10 mouse cellular contexts compared by ENCODE assay signal in genomic region chr12:116176930-116177329, GRCm38 (mm10).
DNase-seq lines count a peak whose midpoint lies in the region; ATAC-seq and TF ChIP-seq lines count a peak whose summit lies in the region.
"Had no signal": no experiment of that assay in that cellular context is flagged by ENCODE, and none has a peak within 500 bp of the region (broad histone marks: within the 10 kb centered on the region; RNA-seq: fewer than 3 reads in every experiment).

No protein-coding gene starts in this region.

- TF ChIP-seq CTCF in layer of hippocampus, adult 2 months (conservative IDR thresholded peaks at IDR 0.05), result peak; percentile 57

- intact Hi-C loops in heart, postnatal 10 days (cut with DNase I), result no loop called here

- H3K27ac ChIP-seq in layer of hippocampus, adult 2 months, result no peak overlapping the region

- DNase-seq in layer of hippocampus, adult 2 months (ENCODE audit: low spot score in 2 of 2), result no peak
- DNase-seq in layer of hippocampus, postnatal 10 days (ENCODE audit: low spot score in 2 of 2), result no peak
- DNase-seq in adrenal gland, postnatal 25 days, result peak; percentile 20
- peak; percentile 51 for DNase-seq in lung, postnatal 36 days
- peak; percentile 61 for DNase-seq in thymus, postnatal 25 days
- DNase-seq in heart, postnatal 10 days, result no peak
- no peak for DNase-seq in cerebellum, adult 11-12 months
- DNase-seq: layer of hippocampus, adult 9-11 months had no signal

- no peak overlapping the region for H3K4me3 ChIP-seq in layer of hippocampus, adult 2 months
- H3K4me3 ChIP-seq: myocyte had no signal

- no peak for ATAC-seq in frontal cortex, adult (ENCODE audit: low TSS enrichment)

Comparison
In these comparisons a context has a peak if more than half of its experiments do, and no peak if none do; other contexts are left out.
1. DNase-seq: peak in adrenal gland, postnatal 25 days (single experiment), lung, postnatal 36 days (single experiment) and thymus, postnatal 25 days (single experiment); none in layer of hippocampus, adult 2 months (0 of 2), layer of hippocampus, postnatal 10 days (0 of 2), heart, postnatal 10 days (0 of 2) and cerebellum, adult 11-12 months (single experiment).